Mouse (Mus musculus): ENCODE measurements around the gene Aspscr1.

- TF ChIP-seq POLR2A (IDR thresholded peaks at IDR 0.05; ENCODE audit: insufficient read depth, low read depth, low read length) (no peak), CTCF (IDR thresholded peaks at IDR 0.05) (no peak), EP300 (IDR thresholded peaks at IDR 0.05; ENCODE audit: insufficient read depth, low read depth, low read length) (peak; percentile 91)
Measured at GRCm38 (mm10) chr11:120665406-120665805, 7.4 kb upstream of the Aspscr1 start.
